Mouse (Mus musculus): Measurements from ENCODE around the gene Spaca4.

- TF ChIP-seq POLR2A (IDR thresholded peaks at IDR 0.05; ENCODE audit: control insufficient read depth, extremely low read depth, insufficient read depth, low read length, poor library complexity) (no peak), CTCF (IDR thresholded peaks at IDR 0.05; ENCODE audit: borderline replicate concordance, control insufficient read depth, extremely low read depth, insufficient read depth, low read length, poor library complexity) (no peak)
Observed at GRCm38 (mm10) chr7:45755703-45756102, 30.1 kb upstream of the Spaca4 start.

All from thymus, adult 2 months (tissue).